Mouse (Mus musculus) spleen, adult 12 weeks (tissue): ENCODE measurements at regions not wholly inside any gene's neighbourhood (a gene's known extent, or its start where the extent isn't known, plus 50 kb on each side); places are given as distances from the start of the nearest gene placed in this dataset.

Experiments
- DNase-seq: peaks from one replicate; pipeline ENCODE4 v3.0.0; 2022; ENCODE audit warnings: low spot score

- no peak for DNase-seq
Measured at GRCm38 (mm10) chr2:174848981-174849681, 88.7 kb downstream of the Edn3 start.

DNA sequence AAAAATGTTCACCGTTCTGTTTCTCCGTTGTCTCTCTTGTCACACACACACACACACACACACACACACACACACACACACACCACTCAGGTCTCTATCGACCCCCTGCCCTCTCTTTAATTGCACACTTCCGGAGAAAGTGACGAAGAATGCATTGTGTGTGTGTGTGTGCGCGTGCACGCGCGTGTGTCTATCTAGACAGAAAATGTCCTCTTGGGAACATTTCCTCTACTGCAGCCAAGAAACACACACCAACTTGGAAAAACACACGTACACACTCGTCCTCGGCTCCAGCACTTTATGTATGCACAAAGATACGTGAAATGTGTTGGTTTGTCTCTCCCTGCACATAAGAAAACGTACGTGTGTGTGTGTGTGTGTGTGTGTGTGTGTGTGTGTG, 90.4 kb downstream of the Edn3 start:
- DNase-seq = no peak

GRCm38 (mm10) chr2:174851525-174852330, 91.3 kb downstream of the Edn3 start:
- DNase-seq = peak; percentile 5

GRCm38 (mm10) chr2:174853786-174854185, 93.4 kb downstream of the Edn3 start:
- DNase-seq = no peak

DNA sequence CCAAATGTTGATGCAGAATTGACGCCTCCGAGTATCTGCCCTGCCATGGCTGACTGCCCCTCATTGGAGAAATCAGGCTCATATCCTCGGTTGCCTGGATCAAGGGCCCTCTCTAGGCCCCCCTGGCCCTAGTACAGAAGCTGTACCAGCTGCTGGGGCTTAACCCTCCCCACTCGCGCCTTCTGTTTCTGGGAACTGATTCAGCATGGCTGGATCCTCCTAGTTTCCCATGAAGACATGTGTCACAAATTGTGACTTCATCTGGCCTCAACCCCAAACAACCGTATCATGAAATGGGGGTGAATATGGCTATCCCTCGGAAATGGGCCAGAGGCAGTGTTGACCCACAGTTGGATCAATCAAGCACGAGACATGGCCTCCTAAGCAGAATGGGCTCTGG, 95.1 kb downstream of the Edn3 start:
- DNase-seq = no peak

- DNase-seq = no peak
Measured at GRCm38 (mm10) chr2:174856135-174856534, 95.7 kb downstream of the Edn3 start.

GRCm38 (mm10) chr2:174858011-174858834, 97.8 kb downstream of the Edn3 start:
- peak; percentile 8 for DNase-seq

DNA sequence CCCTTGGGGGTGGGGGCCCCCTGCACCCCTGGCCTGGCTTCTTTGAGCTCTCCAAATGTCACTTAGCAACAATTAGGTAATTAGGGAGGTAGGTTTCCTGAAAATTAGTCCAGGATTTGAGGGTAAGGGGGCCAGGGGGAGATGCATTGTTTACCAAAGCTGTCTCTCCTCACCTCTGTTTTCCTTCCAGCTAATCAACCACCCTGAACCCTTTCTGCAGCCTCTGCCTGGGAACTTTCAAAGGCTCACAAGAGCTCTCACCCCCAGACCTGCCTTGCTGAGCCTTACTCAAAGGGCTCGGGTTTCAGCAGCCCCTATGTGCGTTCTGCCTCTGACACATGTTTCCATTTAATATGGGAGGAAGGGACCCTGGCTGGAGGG, 98.4 kb downstream of the Edn3 start:
- DNase-seq = no peak

DNA sequence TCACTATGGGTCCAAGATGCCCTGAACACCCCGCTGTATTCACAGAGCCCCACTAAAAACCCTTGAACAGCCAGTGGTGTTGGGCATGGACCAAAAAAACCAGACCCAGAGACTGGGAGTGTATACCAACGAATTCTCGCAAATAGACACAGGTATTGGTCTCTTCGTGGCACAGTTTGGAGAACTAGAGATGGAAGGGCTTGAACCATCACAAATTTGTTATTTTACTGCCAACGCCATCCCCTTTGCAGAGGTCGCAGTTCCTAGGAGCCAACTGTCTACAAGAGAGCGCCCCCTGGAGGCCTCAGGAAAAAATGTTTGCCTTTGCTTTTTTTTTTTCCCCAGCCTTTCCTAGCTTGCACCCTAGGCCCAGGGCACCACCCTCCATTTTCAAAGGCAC, 99.1 kb downstream of the Edn3 start:
- DNase-seq = no peak

- no peak for DNase-seq
Measured at GRCm38 (mm10) chr2:174864657-174865056, 104.2 kb downstream of the Edn3 start.

- DNase-seq = no peak
Measured at GRCm38 (mm10) chr2:174866546-174866945, 106.1 kb downstream of the Edn3 start.

DNA sequence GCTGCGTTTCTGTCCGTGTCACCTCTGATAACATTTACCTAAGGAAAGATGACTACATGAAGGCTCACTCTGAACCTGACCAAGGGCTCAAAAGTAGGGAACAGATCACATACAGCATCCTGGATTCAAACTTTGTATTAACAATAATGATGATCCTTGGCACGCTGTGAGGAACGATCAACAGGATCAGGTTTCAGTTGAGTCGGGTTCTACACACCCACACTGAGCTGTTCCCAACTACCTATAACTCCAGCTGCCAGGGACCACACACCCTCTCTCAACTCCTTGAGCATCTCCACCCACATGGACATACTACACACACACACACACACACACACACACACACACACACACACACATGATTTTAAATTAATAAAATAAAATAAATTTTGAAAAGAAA, 107.0 kb downstream of the Edn3 start:
- no peak for DNase-seq

- no peak for DNase-seq
Measured at GRCm38 (mm10) chr2:174868186-174868585, 107.8 kb downstream of the Edn3 start.

DNA sequence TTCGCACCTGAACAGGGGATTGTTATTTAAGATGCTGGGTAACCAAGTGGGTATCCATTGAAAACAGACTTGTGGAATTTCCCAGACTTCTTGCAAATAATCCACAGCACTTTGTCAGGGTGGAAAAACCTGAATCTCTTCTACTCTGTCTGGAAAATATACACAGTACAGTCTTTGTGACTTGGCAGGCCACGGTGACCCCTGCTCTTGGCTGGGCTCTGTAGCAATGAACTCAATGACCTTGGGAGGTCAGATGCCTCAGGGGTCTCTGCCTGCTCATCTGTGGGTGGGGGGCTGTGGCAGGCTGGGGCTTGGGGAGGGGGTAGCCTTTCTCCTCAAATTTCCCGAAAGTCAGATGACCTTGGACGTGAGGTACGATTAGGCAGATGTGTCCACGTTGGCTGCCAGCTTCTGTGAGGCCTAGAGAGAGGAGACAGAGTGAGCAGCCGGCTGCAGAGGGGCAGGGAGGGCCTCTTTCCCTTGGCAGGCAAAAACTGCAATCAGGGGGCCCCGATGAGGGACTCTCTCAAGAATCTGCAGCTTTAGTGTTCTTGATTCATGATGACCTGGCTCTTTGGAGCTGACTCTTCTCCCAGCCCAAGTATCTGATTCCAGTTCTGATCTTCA, 108.4 kb downstream of the Edn3 start:
- no peak for DNase-seq

- no peak for DNase-seq
Measured at GRCm38 (mm10) chr2:174870284-174870683, 109.9 kb downstream of the Edn3 start.

- peak; percentile 49 for DNase-seq
Measured at GRCm38 (mm10) chr2:174871225-174871624, 110.8 kb downstream of the Edn3 start.

DNA sequence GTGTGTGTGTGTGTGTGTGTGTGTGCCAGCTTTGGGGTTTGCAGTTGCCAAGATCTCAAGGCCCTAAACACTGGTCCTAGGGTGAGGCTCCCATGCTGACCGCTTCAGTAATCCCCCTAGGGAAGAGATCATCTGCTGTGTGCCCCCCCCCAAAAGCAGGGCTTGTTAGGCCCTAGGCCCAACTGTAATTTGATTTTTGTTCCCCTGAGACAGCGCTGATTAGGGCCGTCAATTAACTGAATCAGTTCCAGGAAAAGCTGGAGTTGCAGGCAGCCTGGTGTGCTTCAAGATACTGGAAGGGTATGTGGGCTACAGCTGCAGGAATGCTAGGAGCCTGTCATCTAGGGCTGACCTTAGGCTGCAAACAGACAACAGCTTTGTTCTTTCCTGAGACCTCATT, 111.4 kb downstream of the Edn3 start:
- DNase-seq = no peak

DNA sequence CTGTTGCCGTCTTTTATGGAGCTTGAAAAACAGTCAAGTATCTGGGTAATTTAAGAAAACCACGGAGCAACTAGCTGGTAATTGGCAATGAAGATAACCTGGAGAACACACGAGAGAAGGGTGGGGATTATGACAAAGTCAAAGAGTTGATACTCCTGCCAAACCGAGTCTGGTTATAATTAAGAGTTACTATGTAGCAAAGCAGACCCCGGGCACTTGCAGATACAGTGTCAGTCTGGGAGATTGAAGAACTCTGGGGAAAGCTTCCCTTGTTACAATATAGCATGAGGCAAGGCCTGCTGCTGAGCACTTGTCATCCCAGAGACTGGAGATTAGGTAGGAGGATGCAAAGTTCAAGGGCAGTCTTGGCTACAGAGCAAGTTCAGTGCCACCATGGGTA, 116.5 kb downstream of the Edn3 start:
- DNase-seq = no peak

GRCm38 (mm10) chr2:174878979-174879378, 118.6 kb downstream of the Edn3 start:
- DNase-seq = no peak

DNA sequence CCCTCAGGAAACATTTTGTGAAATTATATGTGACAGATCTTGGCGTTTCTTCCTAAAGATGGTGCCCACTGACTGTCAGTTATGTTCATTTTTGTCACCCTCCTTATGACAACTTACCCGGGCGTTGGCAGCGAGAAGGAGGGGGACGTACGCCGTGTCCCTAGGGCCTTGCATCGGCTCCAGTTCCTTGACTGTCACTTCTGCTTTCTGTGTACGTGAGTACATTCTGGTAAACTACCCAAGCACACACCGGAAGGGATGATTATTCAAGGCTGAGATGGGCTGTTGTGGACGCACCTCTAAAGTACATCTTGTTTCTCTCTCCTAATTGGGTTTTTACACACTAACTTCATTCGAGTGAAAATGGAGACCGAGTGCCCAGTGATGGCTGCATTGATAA, 120.2 kb downstream of the Edn3 start:
- peak; percentile 28 for DNase-seq

DNA sequence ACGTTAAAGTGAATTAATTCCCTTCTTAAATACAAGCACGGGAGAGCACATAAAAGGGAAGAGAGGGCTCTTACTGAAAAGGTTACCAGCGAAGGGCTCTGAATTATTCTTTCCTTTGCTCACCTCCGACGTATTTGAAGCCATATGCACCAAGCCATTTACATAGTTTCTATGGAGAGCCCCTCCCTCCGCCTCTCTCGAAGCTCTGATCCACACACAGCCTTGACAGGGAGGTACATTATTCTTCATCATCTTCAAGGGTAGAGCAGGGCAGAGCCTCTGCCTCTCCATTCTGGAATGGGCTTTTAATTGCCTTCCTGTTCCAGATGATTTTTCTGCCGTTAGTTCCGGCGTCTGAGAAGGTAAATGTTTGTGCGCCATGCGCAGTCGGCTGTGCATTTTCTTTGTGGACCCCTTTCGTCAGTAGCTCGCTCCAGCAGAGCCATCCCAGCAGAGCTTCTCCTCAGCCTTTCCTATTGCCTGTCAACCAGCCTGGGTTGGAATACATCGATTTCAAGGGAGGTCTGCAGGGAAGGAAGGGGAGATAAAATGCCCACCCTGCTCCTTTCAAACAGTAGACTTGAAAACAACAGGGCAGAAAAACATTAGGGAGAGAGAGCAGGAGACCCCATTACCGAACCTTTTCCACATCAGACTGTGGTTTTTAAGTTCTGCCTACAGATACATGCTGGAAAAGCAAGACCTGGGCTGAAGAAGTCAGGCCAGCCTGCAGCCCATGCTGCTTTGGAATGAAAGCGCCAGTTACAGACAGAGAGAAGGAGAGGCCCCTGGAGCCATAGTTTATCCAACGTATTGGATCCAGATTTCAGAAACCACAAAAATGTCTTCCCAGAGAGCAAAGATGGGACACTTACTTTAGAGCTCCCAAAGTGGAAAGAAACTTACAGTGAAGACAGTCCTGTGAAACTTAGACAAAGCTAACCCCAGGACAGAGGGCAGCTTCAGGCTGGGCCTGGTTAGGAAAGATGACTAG, 124.1 kb downstream of the Edn3 start:
- DNase-seq = no peak
